Mouse (Mus musculus): ENCODE measurements around the gene Aff1.

The Aff1 gene

GRCm38 (mm10) chr5:103726281-103726938 lies 34.2 kb downstream of the Aff1 start:
- peak; percentile 59 for DNase-seq (ENCODE audit: low read depth, low spot score)

GRCm38 (mm10) chr5:103727777-103728395 lies 35.7 kb downstream of the Aff1 start:
- DNase-seq (ENCODE audit: low read depth, low spot score): no peak

- no peak for DNase-seq (ENCODE audit: low read depth, low spot score)
These were observed 37.1 kb downstream of the Aff1 start for GRCm38 (mm10) chr5:103729225-103729624.

- no peak for DNase-seq (ENCODE audit: low read depth, low spot score)
These were observed 38.0 kb downstream of the Aff1 start for GRCm38 (mm10) chr5:103730142-103730541.

- DNase-seq (ENCODE audit: low read depth, low spot score): no peak
These were observed 38.6 kb downstream of the Aff1 start for GRCm38 (mm10) chr5:103730727-103731126.

- no peak for DNase-seq (ENCODE audit: low read depth, low spot score)
These were observed 40.4 kb downstream of the Aff1 start for GRCm38 (mm10) chr5:103732581-103732980.

GRCm38 (mm10) chr5:103735411-103736112 lies 43.4 kb downstream of the Aff1 start:
- DNase-seq (ENCODE audit: low read depth, low spot score): no peak

GRCm38 (mm10) chr5:103736553-103737207 lies 44.5 kb downstream of the Aff1 start:
- DNase-seq (ENCODE audit: low read depth, low spot score): no peak

GRCm38 (mm10) chr5:103737208-103738066 lies 45.3 kb downstream of the Aff1 start:
- no peak for DNase-seq (ENCODE audit: low read depth, low spot score)

- DNase-seq (ENCODE audit: low read depth, low spot score): no peak
These were observed 46.3 kb downstream of the Aff1 start for GRCm38 (mm10) chr5:103738509-103738908.

- DNase-seq (ENCODE audit: low read depth, low spot score): no peak
These were observed 47.0 kb downstream of the Aff1 start for GRCm38 (mm10) chr5:103739163-103739562.

- no peak for DNase-seq (ENCODE audit: low read depth, low spot score)
These were observed 48.1 kb downstream of the Aff1 start for GRCm38 (mm10) chr5:103740093-103740902.

- DNase-seq (ENCODE audit: low read depth, low spot score): no peak
These were observed 48.7 kb downstream of the Aff1 start for GRCm38 (mm10) chr5:103740903-103741246.

GRCm38 (mm10) chr5:103741443-103741842 lies 49.3 kb downstream of the Aff1 start:
- no peak for DNase-seq (ENCODE audit: low read depth, low spot score)

- DNase-seq (ENCODE audit: low read depth, low spot score): no peak
These were observed 49.8 kb downstream of the Aff1 start for GRCm38 (mm10) chr5:103741992-103742391.

GRCm38 (mm10) chr5:103744531-103744930 lies 52.4 kb downstream of the Aff1 start:
- DNase-seq (ENCODE audit: low read depth, low spot score): no peak

GRCm38 (mm10) chr5:103745635-103746034 lies 53.5 kb downstream of the Aff1 start:
- DNase-seq (ENCODE audit: low read depth, low spot score): no peak

- no peak for DNase-seq (ENCODE audit: low read depth, low spot score)
These were observed 54.4 kb downstream of the Aff1 start for GRCm38 (mm10) chr5:103746561-103747085.

- DNase-seq (ENCODE audit: low read depth, low spot score): no peak
These were observed 54.9 kb downstream of the Aff1 start for GRCm38 (mm10) chr5:103747098-103747497.

GRCm38 (mm10) chr5:103748343-103748742 lies 56.2 kb downstream of the Aff1 start:
- DNase-seq (ENCODE audit: low read depth, low spot score): no peak

Data from forelimb bud, embryonic 11.5 days (tissue).